Mouse (Mus musculus): ENCODE data around the gene Wipf1. TPM values are rescaled to one million over a fixed set of nuclear protein-coding genes. Genes with fewer than 3 reads are reported as not detected.
A peak's percentile ranks its signal among the peaks of the same experiment; 100 is the strongest.
"Not testable (repeated sequence)": the region's sequence is repeated elsewhere in the genome, so short reads cannot be mapped to it uniquely, and the experiment has no call there.

Gene Wipf1
- total RNA-seq, 2 experiments from 2014 or later: 33.2 to 41.1 TPM

DNA sequence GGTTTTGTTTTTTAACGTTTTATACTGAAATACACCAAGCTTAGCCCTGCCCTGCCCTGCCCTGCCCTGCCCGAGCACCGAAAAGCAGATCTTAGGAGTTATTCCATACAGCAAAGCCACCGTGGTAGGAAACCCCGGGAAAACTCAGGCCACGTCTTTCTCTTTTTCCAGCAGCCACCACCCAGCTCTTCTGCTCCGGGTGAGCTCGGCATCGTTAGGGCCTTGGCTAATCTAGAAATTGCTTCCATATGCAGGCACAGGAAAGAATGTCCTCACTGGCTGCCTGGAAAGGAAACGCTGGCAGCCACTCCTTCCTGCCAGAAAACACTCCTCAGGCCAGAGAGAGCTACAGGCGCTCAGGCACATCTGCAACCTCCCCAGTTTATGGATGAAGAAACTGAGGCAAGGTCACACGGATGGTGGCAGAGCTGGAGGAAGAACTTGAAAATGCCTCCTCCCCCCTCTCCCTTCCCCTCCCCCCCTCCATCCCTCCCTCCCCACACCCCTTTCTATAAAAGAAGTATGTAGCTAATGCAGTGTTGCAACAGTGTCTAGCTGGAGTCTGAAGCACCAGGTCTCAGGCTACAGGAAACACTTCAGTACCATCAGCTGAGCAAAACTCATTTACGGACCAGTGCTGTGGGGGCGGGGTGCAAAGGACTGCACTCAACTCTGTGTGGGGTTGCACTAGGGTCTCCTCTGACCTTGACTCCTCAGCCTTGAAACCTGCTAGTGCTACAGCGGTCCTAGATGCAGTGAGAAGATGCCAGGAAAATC is 20.1 kb downstream of the Wipf1 start:
- DNase-seq (ENCODE audit: low spot score in 2 of 2): peak in 1 of 2 experiments; percentile 56

DNA sequence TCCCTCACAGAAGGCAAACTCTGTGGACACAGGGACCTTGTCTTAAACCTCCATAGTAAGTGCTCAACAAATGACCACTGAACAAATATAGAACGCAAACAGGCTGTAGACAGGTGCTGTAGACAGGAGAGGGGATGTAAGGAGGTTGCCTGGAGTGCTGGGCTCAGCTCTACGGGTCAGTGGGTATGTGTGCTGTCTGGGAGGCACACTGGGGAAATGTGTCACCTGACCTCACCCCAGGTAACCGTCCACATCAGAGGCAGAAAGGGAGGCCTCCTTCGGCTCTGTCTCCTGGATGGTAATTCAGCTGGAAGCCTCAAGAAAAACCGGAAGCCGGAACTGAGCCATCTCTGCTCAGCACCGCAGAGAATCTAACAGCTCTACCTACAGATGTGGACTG is 21.6 kb downstream of the Wipf1 start:
- DNase-seq (ENCODE audit: low spot score in 2 of 2): no peak

DNA sequence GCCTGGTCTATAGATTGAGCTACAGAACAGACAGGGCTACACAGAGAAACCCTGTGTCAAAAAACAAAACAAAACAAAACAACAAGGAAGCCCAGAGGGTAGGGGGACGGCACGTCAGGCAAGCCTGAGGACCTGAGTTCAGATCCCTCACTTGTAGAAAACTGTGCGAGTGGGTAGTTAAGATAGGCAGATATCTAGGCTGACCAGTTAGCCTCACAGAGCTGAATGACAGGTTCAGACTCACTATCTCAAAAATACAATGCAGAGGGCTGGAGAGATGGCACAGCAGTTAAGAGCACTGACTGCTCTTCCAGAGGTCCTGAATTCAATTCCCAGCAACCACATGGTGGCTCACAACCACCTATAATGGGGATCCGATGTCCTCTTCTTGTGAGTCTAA is 23.2 kb downstream of the Wipf1 start:
- DNase-seq (ENCODE audit: low spot score in 2 of 2): not testable (repeated sequence)

DNA sequence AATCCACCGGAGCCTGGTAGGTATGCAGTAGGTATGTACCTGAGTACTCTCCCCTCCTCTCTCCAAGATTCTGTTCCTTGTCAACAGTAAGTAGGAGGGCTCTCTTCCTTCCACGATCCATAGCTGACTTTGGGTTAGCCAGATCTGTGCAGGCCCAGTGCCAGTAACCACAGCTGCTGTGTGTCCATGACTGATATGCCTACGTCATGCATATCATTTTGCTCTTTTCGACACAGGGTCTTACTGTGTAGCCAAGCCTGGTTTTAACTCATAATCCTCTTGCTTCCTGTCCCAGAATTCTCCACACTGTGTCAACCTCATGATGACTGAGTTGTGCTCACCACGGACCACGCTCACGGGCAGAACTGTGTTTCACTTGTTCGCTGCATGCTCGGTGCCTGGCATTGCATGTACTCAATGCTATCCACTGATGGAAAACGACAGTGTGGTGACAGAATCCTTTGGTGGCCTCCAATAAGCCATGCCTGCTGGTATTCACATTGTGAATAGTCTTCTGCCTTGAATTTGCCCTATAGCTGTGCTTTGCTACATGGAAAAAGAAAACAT is 26.6 kb downstream of the Wipf1 start:
- DNase-seq (ENCODE audit: low spot score in 2 of 2): peak in 1 of 2 experiments; percentile 42

DNA sequence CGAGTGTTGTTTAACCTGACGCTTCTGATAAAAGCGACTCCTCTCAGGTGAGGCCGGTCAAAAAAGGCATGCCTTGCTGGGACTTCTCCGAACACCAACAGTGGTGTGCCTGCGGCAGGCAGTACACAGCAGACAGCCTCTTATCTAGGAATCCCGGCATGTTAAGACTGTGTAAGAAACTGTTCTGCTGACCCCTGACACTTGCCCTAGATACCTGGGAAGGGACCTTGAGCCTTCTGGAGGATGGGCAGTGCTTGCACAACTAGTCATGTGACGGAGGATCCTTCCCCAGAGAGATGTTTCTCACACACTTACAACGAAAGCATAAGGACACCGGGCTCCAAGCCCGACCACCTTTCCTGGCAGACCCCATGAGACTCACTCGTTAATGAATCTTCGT is 28.7 kb downstream of the Wipf1 start:
- no peak for DNase-seq (ENCODE audit: low spot score in 2 of 2)

DNA sequence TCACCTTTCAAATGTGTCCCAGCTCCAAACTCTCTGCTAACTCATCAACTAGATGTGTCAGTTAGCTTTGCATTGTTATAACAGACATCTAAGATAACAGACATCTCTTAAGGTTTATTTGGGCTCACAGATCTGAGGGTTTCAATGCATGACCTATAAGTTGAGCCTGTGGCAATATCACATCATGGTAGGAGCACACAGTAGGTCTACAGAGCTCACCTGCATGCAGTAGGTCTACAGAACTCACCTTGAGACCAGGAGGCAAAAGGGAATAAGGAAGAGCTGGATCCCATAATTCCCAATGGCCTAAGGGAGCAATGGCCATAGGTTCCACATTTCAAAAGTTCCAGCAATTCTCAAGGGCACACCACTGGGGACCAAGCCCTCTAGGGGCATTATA is 31.2 kb downstream of the Wipf1 start:
- DNase-seq (ENCODE audit: low spot score in 2 of 2): no peak

DNA sequence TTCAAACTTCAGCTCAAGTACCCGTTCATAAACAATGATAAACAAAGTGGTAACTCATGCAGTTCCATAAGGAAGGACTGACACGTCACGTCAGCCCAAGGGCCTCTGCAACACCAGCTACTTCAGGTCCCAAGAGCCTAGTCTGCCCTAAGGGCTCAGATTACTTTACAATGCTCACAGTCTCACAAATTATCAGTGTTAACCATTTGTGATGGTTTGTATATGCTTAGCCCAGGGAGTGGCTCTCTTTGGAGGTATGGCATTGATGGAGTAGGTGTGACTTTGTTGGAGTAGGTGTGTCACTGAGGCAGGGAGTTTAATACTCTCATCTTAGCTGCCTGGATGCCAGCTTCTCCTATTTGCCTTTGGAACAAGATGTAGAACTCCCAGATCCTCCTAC is 32.0 kb downstream of the Wipf1 start:
- no peak for DNase-seq (ENCODE audit: low spot score in 2 of 2)

DNA sequence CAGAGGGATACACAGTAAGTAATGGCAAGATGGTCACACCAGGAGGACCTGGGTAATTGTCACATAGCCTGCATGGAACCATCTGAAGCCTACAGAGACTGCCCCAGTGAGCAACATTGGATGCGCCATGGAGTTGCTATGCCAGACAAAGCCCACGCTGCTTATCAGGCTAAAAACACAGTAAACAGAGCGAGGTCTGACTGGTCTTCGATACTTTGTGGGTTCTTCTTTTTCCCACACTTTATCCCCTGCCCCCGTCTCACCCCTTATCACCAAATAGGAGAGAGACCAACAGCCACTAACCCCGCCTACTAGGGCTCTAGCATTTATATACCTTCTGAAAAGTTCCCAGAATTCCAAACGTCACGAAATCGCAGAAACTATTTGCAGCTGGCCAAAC is 32.6 kb downstream of the Wipf1 start:
- DNase-seq (ENCODE audit: low spot score in 2 of 2): no peak

DNA sequence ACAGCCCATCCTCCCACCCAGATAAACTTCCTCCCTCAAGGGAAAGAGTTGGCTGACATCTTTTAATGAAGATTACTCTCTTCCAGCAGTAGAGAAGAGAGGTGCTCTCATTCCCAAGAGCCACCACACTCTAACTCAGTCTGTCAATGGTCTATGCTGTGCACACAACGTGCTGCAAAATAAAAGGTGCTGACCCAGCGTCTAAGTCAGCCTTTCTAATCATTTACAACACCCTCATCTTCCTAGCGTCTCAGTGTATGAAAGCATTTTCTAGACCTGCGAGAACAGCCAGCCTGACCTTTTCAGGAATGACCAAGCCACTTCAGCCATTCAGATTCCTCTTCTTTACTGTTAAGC is 33.2 kb downstream of the Wipf1 start:
- no peak for DNase-seq (ENCODE audit: low spot score in 2 of 2)

DNA sequence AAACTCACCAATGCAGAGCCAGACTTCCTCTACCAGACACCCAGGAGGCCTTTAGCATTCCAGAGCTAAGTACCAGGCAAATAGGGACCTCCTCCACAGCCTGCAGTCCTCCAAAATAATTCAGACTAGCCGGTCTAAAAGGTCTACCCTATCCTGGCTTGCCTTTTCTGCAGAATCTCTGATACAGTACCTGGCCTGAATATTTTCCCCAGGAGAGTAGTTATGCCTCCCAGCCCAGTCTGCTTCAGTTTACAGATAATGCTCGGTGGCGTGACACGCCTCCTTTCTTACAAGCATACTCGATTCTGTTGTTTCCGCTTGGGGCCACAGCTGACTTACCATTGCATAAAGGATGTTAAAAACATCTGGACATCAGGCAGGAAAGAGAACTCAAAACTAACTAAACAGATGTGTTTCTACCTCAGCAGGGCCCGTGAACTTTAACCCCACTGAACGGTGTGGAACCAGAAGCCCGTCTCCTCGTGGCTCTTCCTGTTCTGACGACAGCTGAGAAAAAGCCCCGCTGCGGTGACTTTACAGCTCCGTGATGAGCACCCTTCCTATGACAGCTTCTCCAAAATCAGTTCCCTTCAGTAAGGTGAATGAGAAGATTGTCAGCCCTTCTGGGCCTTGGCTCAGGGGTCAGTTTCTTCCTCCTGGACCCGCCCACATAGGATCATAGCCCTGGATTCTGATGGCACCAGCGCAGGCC is 33.8 kb downstream of the Wipf1 start:
- DNase-seq (ENCODE audit: low spot score in 2 of 2): no peak

DNA sequence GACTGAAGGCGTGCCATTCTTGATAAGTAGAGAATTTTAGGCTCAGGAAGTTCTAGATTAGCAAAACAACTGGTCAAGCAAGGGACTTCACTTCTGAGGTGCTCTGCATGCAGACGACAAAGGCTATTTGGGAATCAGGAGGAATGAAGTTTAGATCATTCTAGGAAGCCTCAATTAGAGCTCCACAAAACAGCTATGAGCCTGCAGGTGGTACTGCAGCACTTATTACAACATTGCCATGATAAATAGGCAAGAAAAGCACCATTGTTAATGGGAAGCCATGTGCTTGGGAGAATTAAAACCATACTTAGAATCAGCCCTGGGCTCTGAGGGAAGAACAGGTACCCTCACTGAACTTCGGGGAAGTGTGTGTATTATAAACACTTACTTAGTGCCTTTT is 36.0 kb downstream of the Wipf1 start:
- DNase-seq (ENCODE audit: low spot score in 2 of 2): no peak

DNA sequence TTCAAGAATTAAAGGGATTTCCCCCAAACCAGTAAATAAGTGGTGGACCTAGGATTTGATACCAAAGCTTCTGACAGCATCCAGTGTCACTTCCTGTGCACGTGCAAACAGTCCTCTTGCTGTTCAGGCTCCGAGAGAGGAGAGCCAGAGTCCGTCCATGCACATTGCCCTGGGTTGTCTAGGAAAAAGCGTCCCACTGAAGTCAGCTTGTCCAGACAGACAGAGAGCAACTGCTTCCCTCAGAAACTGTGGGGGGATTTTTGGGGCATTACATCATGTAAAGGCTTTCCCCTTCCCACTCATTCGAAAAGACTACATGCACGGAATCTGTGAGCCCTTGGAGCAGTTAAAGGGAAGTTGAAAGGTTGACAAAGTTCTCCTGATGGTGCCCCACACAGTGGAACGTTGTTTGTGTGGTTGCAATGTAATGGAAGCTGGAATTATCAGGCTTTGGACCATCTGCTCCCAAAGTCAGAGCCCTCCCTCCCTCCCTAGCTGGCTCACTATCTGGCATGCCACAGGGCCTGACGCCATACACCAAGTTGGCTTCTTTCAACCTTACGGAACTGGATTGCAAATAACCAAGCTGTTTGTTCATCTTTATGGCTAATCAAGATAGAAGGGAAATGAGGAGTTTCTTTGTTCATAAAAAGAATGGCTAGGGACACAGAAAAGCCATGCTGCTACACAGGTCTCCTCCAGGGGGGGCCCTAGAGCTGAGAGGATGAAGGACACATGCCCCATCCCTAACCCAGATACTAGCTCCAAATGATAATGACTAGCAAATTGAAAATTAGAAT is 37.9 kb downstream of the Wipf1 start:
- DNase-seq (ENCODE audit: low spot score in 2 of 2): peak in 1 of 2 experiments; percentile 68

DNA sequence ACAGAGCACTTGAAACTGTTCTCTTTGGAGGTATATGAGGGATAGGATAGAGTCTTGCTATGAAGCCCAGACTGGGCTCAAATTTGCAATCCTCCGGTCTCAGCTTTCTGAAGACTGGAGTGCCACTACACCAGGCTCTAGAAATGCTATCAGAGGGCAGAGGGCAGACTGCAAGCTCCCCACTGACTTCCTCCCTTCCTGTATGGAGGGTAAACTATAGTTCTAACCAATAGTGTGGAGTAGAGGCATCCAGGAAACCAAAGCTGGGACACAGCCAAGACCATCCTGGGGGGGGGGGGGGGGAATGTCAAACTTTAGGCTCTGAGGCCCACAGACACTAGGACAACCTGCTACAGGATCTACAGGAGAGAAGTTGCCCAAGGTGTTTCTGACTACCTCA is 39.1 kb downstream of the Wipf1 start:
- DNase-seq (ENCODE audit: low spot score in 2 of 2): no peak

DNA sequence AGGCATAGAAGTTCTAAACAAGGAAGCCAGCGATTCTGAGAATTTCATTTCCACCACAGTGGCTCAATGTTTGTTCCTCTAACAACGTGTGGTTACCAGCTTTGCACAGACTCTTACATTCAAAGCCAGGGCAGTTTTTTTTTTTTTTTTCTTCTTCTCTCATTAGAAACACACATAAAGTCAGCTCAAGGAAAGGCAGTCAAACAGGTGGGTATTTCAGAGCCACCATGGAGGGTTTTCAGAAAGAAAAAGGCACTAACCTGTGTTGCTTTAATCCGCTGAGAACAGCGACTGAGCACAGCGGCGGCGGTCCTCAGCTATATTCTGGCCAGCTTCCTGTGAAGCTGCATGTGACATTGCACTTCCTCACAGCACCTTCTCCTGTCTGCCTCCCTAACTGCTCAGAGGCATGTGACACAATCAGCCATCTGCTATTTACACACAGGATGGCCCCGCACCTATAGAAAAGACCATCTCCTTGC is 43.4 kb downstream of the Wipf1 start:
- no peak for DNase-seq (ENCODE audit: low spot score in 2 of 2)

DNA sequence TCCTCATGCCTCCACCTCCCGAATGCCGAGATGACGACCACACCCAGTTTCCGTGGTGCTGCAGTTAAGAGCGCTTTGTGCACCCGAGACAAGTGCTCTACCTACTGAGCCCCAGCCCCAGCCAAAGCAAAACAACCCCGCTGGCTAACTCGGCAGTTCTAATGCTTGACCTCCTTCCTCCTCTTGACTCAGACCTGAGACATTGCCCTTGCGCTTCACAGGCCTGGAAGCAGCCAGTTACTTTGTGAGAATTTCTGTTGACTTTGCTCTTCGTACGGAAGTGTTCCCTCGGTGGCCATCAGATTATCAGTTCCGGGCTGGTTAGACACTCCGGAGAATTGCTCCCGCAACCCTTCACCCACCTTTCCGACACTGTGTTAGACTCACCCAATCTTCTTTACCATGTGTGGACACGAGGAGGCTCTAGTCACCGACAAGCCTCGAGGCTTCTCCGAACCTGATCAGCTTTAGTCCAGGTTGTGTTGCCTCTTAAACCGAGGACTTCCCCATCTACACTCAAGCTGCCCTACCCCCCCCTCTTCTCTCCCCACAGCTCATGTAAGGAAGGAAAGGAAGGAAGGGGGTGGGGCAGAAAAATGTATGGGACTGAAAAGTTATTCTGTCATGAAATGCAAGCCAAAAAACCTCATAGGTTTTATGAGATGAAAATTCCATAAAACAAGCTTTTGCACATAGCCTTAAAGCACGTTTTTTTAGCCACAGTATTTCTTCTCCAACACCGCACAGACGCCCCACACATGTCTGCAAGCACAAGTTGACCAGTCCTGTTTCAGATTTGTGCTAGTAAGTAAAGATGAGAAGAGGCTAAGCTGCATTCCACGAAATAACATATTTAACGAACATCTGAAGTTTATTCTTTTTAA is 44.1 kb downstream of the Wipf1 start:
- no peak for DNase-seq (ENCODE audit: low spot score in 2 of 2)

DNA sequence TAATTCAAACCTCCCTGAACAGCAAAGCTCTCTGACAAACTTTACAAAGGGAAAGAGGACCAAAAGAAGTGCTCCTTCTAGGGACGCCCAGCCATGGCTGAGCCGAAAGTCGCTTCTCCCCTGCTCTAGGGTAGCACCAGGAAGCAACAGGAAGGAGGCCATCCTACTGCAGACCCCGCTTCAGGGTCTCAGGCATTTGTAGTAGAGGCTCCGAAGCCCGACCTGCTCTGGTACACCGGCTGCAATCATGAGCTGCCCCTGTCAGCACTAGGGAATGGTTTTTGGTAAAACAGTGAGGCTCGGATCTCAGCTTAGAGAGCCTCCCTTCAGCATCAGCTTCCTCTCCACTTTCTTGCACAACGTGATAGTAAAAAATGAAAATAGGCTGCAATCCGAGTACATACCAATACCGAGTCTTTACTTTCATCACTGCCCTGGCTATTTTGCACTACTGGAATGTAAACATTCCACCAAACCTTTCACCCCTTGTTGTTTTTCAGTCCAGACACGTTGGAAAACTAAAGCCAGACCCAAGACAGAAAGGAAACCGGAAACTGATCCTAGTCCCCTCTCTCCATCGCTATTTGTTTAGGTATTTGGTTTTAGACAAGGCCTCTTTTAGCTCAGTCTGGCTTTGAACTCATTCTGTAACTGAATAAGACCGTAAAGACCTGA is 44.8 kb downstream of the Wipf1 start:
- DNase-seq (ENCODE audit: low spot score in 2 of 2): no peak

DNA sequence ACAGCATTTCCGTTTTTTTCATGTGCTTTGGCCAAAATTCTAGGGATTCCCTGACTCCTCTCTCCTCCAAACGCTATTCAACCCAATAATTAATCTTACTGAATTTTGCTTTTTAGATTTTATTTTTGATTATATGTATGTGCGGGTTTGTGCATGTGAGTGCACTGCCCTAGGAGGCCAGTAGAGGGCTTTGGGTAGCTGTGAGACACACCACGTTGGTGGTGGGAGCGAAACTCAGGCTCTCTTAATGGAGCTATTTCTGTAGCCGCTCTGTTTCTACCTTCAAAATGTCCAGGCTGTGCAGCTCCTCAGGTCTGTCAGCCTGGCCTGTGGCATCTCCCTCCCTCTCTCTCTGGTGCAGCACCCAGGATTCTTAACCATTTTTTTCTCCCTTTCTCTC is 50.7 kb downstream of the Wipf1 start:
- DNase-seq (ENCODE audit: low spot score in 2 of 2): no peak

DNA sequence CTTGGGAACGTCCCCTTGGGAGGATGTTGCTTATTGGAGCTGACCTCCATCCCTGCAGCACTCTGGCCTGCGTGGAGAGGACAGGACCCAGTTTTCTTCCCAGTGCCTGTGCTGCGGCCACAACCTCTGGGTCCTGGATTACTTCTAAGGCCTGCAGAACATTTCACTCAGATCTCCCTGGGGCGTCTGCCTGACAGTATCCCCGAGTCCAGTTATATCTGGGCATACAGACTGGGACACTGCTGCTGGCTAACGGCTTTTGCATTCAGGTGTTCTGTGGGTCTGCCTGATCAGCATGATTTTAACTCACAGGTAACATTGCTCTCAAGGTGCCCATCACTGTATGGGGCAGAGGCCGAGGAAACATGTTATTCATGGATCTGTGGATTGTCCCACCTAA is 52.0 kb downstream of the Wipf1 start:
- DNase-seq (ENCODE audit: low spot score in 2 of 2): no peak

DNA sequence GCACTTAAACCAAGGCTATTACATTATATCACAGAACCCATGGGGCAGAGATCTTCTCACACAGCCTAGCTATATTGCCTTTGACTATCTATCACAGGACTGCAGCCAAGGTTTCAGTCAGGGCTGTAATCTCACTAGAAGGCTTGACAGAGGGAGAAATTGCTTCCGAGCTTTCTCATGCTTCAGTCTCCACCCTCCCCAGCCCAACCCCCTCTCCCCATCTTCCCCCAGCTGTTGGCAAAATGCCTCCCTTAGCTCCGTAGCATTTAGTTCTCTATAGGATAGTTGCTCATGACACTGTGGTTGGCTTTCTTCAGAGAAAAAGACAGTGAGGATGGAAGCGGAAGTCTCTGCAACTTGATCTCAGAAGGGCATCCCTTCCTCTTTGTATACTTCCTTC is 54.0 kb downstream of the Wipf1 start:
- no peak for DNase-seq (ENCODE audit: low spot score in 2 of 2)

DNA sequence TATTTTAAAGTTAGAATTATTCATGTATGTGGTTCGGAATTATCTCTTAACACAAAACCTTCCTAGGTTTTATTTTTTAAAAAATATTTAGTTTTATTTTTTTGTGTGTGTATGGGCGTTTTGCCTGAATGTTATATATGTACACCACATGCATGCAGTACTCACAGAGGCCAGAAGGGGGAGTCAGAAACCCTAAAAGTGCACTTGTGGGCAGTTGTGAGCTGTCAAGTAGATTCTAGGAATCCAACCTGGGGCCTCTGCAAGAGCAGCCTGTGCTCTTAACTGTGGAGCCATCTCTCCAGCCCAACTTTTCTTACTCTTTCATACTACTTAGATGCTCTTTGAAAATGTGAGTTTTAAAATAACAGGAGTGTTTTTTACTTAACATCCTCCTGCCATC is 57.4 kb downstream of the Wipf1 start:
- DNase-seq (ENCODE audit: low spot score in 2 of 2): no peak
